Mouse (Mus musculus) midbrain, embryonic 12.5 days (tissue): Measurements from ENCODE around the gene Ndufs7. TPM values are rescaled to one million over a fixed set of nuclear protein-coding genes. Genes with fewer than 3 reads are reported as not detected.

Experiments
- ATAC-seq: fragments of 200-750 bp; cut with Nextera tagmentation; 2 replicates; pipeline ENCODE4 v1.8.0; 2017; ENCODE audit warnings: low read depth, moderate TSS enrichment, moderate library complexity; ENCODE audit not compliant: low FRiP score
- H3K27ac ChIP-seq: fragments of 300-500 bp; sonication (generic); replicated peaks from 2 replicates; pipeline ENCODE4 v1.5.1; 2016; ENCODE audit warnings: mild to moderate bottlenecking
- H3K27me3 ChIP-seq: fragments of 300-500 bp; sonication (generic); 2 replicates; pipeline ENCODE4 v1.6.1; 2016; ENCODE audit warnings: mild to moderate bottlenecking
- H3K36me3 ChIP-seq: fragments of 300-500 bp; sonication (generic); 2 replicates; pipeline ENCODE4 v1.6.1; 2016
- H3K4me1 ChIP-seq: fragments of 300-500 bp; sonication (generic); 2 replicates; pipeline ENCODE4 v1.6.1; 2016
- H3K4me2 ChIP-seq: fragments of 300-500 bp; sonication (generic); replicated peaks from 2 replicates; pipeline ENCODE4 v1.6.1; 2016; ENCODE audit warnings: mild to moderate bottlenecking, moderate library complexity
- H3K4me3 ChIP-seq: fragments of 300-500 bp; sonication (generic); 2 replicates; pipeline ENCODE4 v1.5.1; 2016; ENCODE audit warnings: mild to moderate bottlenecking
- H3K9ac ChIP-seq: fragments of 300-500 bp; sonication (generic); replicated peaks from 2 replicates; pipeline ENCODE4 v1.6.1; 2016; ENCODE audit warnings: mild to moderate bottlenecking, moderate library complexity
- H3K9me3 ChIP-seq: fragments of 300-500 bp; sonication (generic); 2 replicates; pipeline ENCODE4 v1.6.1; 2016; ENCODE audit warnings: mild to moderate bottlenecking
- WGBS: fragments of 180-500 bp; shearing (Covaris S2); methylation state at CpG from one replicate; pipeline ENCODE4 v1.1.7; 2016; 5-methylcytosine and 5-hydroxymethylcytosine counted together
- polyA plus RNA-seq: library from polyadenylated mRNA; unstranded; fragments of >200 nt; fragmentation: Nextera tagmentation; extraction: Ambion mirVana; gene quantifications from 2 replicates; pipeline ENCODE4 v1.2.1, GENCODE M21; 2016

Gene Ndufs7
- polyA plus RNA-seq, 1 experiment from 2014 or later = 205 TPM

DNA sequence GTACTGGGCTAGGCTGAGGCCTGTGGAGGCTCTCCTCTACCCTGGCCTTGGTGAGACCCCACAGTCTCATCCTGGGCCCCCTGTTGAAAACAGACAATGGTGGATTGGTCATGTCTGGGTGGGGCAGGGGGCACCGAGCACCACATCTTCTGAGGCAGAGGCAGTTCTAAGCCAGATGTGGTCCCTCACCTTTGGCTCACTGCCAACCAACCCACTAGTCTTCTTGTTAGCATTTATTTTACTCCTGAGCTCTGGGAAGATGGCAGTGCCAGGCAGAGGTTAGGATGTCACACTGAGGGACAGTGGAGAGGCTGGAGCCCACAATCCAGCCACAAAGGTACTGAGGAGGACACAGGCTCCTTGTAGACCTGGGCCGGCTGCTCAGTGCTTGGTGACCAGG, 9.0 kb downstream of the Ndufs7 start:
- H3K4me3 ChIP-seq = no peak overlapping the region
- H3K36me3 ChIP-seq = peaks cover 61% of the 10 kb centered on the region
- H3K9ac ChIP-seq = no peak overlapping the region
- no peak overlapping the region for H3K4me2 ChIP-seq
- WGBS = 93% methylated on average over 2 of the region's 2 CpGs
- no peak overlapping the region for H3K27ac ChIP-seq
- ATAC-seq = no peak
- H3K27me3 ChIP-seq = no peaks in the 10 kb centered on the region; the same call in 1 of the 2 replicates
- no peaks in the 10 kb centered on the region for H3K9me3 ChIP-seq
- peaks cover 39% of the 10 kb centered on the region for H3K4me1 ChIP-seq

DNA sequence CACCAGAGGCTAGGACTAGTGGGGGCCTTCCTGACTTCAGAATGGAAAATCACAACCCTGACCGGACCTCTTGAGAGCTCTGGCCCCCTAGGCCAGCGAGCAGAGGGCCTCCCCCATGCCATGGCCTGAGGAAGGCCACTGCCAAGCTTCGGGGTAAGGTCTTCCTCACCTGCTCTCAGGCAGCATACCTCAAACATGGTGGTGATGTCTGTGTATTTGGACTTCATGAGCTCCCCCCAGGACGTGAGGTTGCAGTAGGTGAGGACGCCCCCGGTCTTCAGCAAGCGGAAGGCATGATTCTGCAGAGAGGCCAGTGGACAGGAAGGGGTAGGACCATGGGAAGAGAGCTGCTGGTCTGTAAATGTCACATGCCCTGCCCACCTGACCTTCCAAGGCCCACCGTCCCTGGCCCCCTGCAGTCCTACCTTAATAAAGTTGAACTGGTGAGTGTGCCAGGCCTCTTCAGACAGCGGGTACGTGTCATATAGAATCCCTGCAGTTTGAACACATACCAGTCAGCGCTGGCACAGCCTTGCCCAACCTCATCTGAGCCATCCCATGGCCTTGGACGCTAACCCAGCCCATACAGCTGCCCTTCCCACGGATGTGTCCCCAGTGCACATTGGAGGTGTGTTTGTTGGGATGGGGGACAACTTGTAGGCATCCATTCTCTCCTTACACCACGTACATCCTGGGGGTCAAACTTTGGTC, 10.0 kb downstream of the Ndufs7 start:
- ATAC-seq = no peak
- H3K27ac ChIP-seq = no peak overlapping the region
- peak overlapping the region; percentile 8; the same call in 1 of the 2 replicates for H3K9ac ChIP-seq
- H3K27me3 ChIP-seq = no peaks in the 10 kb centered on the region; the same call in 1 of the 2 replicates
- peaks cover 39% of the 10 kb centered on the region for H3K4me1 ChIP-seq
- H3K36me3 ChIP-seq = peaks cover 52% of the 10 kb centered on the region
- 92% methylated on average over 14 of the region's 14 CpGs for WGBS
- H3K4me3 ChIP-seq = peak overlapping the region; percentile 44; the same call in 1 of the 2 replicates
- peak overlapping the region; percentile 84; the same call in 1 of the 2 replicates for H3K4me2 ChIP-seq
- H3K9me3 ChIP-seq = no peaks in the 10 kb centered on the region

DNA sequence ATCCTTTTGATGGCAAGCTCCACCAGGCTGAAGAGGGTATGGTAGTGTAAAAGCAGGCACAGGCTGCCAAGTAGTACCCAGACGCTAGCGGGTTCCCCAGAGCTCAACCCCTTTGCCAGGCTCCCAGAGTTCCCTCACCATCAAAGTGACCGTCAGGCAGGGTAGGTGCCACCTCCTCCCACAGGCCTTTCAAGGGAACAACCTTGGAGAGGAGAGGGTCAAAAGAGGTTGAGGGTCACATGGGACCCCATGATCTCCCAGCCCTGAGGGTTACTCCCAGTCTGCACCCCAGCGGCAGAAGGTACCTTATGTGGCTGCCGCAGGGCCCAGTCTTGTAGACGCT, 10.5 kb downstream of the Ndufs7 start:
- ATAC-seq = no peak
- peak overlapping the region; percentile 91 for H3K27ac ChIP-seq
- 83% methylated on average over 6 of the region's 6 CpGs for WGBS
- H3K9me3 ChIP-seq = no peaks in the 10 kb centered on the region
- H3K4me1 ChIP-seq = peaks cover 39% of the 10 kb centered on the region
- H3K36me3 ChIP-seq = peaks cover 46% of the 10 kb centered on the region
- no peaks in the 10 kb centered on the region; the same call in 1 of the 2 replicates for H3K27me3 ChIP-seq
- peak overlapping the region; percentile 44 for H3K4me3 ChIP-seq
- peak overlapping the region; percentile 66; the same call in 1 of the 2 replicates for H3K9ac ChIP-seq
- H3K4me2 ChIP-seq = peak overlapping the region; percentile 84

DNA sequence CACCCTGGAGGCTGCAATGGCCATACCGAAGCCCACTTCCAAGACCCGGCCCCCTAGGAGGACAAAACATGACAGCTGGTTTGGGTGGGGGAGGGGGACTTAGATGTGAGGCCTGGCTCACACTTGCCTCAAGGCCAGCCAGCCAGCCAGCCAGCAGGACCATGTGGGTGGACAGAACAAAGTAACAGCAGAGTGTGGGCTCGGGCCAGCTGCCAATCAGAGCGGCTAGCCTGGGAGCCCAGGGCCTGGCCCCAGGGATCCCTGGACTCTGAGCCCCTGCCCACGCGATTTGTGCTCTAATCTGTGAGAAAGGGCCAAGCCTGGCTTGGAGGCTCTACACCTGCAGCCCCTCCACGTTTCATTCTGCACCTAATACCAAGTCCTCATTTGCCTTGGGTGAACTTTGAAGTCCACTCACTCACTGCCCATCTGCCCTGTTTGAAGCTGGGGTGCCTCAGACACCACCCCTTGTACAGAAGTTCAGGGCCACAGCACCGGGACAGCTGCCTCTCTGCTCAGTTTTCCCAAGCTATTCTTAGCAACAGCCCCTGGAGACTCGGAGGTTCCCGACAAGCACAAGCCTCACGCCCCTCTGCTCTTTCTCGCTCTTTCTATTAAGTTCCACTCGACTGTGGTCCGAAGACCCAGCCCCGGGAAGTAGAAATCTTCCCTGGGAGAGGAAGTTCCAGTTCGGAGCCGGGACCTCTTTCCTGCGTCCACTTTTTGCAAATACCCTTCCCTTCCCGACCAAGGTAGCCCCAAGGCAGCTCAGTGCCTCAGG, 11.1 kb downstream of the Ndufs7 start:
- no peaks in the 10 kb centered on the region; the same call in 1 of the 2 replicates for H3K27me3 ChIP-seq
- 2% methylated on average over 19 of the region's 19 CpGs for WGBS
- H3K27ac ChIP-seq = peak overlapping the region; percentile 91
- H3K4me1 ChIP-seq = peaks cover 39% of the 10 kb centered on the region
- H3K36me3 ChIP-seq = peaks cover 40% of the 10 kb centered on the region
- H3K9me3 ChIP-seq = no peaks in the 10 kb centered on the region
- H3K4me2 ChIP-seq = peak overlapping the region; percentile 84
- H3K4me3 ChIP-seq = peak overlapping the region; percentile 44
- peak overlapping the region; percentile 66 for H3K9ac ChIP-seq
- ATAC-seq = no peak

DNA sequence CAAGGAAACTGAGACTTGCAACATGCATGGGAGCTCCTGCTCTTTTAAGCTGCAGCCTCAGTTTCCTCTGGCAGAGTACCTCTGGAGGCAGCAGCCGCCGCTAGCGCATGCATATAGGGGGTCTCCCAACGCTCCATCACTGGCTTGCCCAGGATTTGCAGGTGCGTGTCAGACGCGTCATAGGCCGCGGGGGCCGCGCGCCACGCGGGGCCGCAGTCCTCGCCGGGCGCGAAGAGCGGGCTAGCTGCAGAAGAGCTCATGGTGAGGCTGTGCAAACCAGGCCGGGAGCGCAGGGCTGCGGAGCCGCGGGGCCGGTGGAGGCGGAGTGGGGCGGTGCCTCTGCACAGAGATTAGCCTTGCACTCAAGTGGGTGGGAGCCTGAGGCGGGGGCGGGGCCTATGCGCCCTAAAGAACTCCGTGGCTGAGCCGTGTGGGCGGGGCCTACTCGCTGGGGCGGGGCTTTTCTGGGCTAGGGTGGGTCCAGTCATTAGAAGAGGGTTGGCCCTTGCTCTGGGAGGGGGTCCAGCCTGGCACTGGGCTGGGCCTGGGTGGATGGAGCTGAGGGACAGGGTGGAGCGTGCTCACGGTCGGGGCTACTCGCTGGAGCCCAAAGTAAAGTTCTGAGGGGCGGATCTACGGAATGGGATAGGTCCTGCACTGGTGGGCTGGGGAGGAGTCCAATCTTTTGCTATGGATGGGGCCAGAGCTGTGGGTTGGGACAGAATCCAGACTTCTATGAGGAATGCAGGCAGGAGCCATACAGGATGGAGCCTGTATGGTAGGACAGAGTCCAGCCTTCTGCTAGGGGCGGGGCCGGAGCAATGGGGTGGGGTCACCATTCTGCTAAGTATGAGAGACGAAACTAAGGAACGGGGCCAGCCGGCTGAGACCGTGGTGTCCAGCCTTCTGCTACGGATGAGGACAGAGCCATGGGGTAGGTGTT, 12.0 kb downstream of the Ndufs7 start, which contains the start of the genes Gamt and Dazap1:
Gene Gamt, minus strand, starts transcription at position 371 of the 943 bp plus-strand sequence.
Gene Dazap1, plus strand, starts transcription at position 845 of the 943 bp plus-strand sequence.
- under 1% methylated on average over 46 of the region's 49 CpGs for WGBS
- Histone ChIP-seq H3K27ac (peak within 1 kb of the TSS; percentile 91), H3K36me3 (peaks cover 32% of the 10 kb centered on the region), H3K4me1 (peaks cover 42% of the 10 kb centered on the region), H3K4me3 (peak within 1 kb of the TSS; percentile 44), H3K9ac (peak within 1 kb of the TSS; percentile 66), H3K27me3 (no peaks in the 10 kb centered on the region; the same call in 1 of the 2 replicates), H3K9me3 (no peaks in the 10 kb centered on the region), H3K4me2 (peak within 1 kb of the TSS; percentile 84)
- ATAC-seq = peak; percentile 85

DNA sequence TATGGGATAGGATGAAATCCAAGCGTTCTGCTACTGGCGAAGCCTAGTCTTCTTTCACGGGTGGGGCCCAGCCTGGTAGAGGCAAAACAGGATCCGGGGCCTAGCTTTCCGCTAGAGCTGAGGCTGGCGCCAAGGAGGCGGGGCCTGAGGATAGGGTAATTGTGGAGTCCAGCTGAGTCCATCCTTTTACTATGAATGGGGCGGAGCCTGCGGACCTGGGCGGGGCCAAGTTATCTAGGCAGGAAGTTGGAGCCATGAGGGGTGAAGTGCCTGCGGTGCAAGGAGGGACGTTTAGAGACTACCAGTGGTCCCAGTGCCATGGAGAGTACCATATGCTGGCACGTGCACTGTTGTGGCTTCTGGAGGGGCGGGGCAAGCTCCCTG, 12.7 kb downstream of the Ndufs7 start:
- H3K4me2 ChIP-seq = peak overlapping the region; percentile 84
- peak overlapping the region; percentile 44 for H3K4me3 ChIP-seq
- peak overlapping the region; percentile 91 for H3K27ac ChIP-seq
- peaks cover 45% of the 10 kb centered on the region for H3K4me1 ChIP-seq
- H3K9ac ChIP-seq = peak overlapping the region; percentile 66
- peaks cover 25% of the 10 kb centered on the region for H3K36me3 ChIP-seq
- no peaks in the 10 kb centered on the region; the same call in 1 of the 2 replicates for H3K27me3 ChIP-seq
- WGBS = 0% methylated on average over 14 of the region's 14 CpGs
- H3K9me3 ChIP-seq = no peaks in the 10 kb centered on the region
- ATAC-seq = peak; percentile 36

DNA sequence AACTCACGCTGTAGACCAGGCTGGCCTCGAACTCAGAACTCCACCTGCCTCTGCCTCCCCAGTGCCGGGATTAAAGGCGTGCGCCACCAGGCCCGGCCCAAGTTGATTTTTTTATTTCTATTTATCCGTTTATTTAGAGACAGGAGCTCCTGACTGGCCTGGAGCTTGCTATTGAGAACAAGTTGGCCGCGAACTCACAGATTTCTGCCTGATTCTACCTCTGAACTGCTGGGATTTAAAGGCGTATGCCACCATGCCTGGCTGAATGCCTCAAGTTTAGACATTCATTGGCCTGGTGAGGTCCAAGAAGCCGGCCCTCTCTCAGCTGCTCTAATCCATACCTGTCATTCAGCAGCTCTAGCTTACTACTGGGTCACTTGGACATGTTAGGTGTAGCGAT, 13.2 kb downstream of the Ndufs7 start:
- Histone ChIP-seq H3K27me3 (no peaks in the 10 kb centered on the region; the same call in 1 of the 2 replicates), H3K9ac (no peak overlapping the region), H3K36me3 (peaks cover 22% of the 10 kb centered on the region), H3K9me3 (no peaks in the 10 kb centered on the region), H3K4me1 (peaks cover 51% of the 10 kb centered on the region), H3K27ac (no peak overlapping the region), H3K4me3 (no peak overlapping the region), H3K4me2 (no peak overlapping the region)
- 72% methylated on average over 12 of the region's 12 CpGs for WGBS
- ATAC-seq = no peak

DNA sequence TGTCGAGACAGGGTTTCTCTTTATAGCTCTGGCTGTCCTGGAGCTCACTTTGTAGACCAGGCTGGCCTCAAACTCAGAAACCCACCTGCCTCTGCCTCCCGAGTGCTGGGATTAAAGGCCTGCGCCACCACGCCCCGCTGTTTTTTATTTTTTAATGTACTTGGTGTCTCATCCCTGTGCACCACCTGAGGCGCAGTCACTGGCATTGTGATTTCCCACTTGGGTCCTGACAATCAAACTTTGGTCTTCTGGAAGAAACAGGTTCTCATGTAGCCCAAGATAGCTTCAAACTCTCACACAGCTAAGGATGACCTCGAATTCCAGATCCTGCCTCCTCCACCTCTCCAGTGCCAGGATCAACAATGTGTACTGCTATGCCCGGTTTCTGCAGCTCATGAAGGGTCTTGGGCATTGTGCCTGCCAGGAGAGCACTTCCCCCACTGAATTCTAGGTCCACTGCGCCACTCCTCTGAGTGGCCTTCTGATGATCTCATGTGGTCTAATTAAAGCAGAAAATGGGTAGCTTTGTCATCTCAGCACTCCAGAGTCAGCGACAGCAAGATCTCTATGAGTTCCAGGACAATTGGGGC, 13.9 kb downstream of the Ndufs7 start:
- WGBS = 96% methylated on average over 10 of the region's 10 CpGs
- Histone ChIP-seq H3K9me3 (no peaks in the 10 kb centered on the region), H3K27me3 (no peaks in the 10 kb centered on the region; the same call in 1 of the 2 replicates), H3K4me3 (no peak overlapping the region), H3K9ac (no peak overlapping the region), H3K4me1 (peaks cover 58% of the 10 kb centered on the region), H3K36me3 (peaks cover 25% of the 10 kb centered on the region), H3K27ac (no peak overlapping the region), H3K4me2 (no peak overlapping the region)
- ATAC-seq = no peak

DNA sequence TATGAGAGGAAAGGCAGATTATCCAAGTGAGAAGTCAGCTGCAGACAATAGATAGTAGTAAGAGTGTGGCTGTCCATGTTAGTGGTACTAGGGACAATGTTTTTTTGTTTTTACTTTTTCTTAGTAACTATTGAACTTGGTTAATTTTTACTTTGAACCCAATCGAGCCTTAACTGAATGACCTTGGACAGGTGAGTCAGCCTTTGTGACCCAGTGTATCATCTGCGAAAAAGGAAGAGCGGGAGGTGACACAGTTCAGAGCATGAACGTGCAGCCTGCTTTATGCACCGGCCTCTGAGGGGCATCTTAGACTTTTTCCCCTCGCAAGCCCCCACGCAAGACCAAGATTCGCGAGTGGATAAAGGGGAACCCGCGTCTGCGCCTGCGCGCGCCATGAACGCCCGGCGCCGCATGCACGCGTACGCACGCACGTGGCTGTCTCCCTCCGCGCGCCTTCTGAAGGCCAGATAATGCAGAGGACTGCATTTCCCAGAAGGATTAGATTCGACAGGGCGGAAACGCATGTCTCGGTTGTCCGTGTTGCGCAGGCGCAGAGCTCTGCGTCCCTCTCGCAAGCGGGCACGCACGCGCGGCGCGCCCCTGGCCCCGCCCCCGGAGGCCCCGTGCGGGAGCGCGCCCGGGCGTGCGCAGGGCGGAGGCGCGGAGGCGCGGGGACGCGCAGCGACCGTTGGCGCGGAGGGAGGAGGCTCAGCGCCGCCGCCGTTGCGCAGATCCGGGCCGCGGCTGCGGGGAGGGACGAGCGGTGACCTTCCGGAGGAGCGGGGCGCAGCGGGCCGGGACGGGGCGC, 15.6 kb downstream of the Ndufs7 start:
- Histone ChIP-seq H3K27me3 (no peaks in the 10 kb centered on the region), H3K4me1 (peaks cover 62% of the 10 kb centered on the region)
- WGBS = 2% methylated on average over 81 of the region's 81 CpGs

DNA sequence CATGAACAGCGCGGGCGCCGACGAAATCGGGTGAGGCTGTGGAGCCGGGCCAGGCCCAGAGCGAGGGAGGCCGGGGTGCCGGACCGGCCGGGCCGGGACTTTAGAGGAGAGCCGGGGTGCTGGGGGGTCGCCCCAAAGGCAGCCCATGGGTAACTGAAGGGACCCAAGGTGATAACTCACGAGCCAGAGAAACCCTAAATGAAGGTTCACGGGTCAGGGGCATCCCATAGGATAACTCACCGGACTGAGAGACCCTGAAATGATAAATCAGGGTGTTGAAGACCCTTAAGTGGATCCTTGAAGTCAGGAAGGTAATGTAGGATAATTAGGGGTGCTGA, 16.2 kb downstream of the Ndufs7 start:
- 2% methylated on average over 18 of the region's 18 CpGs for WGBS
- peaks cover 60% of the 10 kb centered on the region for H3K4me1 ChIP-seq
- peaks cover 18% of the 10 kb centered on the region for H3K36me3 ChIP-seq
- H3K27me3 ChIP-seq = no peaks in the 10 kb centered on the region
- H3K4me3 ChIP-seq = peak overlapping the region; percentile 94
- peak overlapping the region; percentile 68 for H3K4me2 ChIP-seq
- no peaks in the 10 kb centered on the region for H3K9me3 ChIP-seq
- ATAC-seq = peak; percentile 25; the same call in 1 of the 2 replicates
- peak overlapping the region; percentile 99 for H3K9ac ChIP-seq
- H3K27ac ChIP-seq = peak overlapping the region; percentile 72

More for the DNA sequence above, 15.6 kb downstream of the Ndufs7 start:
- peaks cover 14% of the 10 kb centered on the region for H3K36me3 ChIP-seq
- H3K4me3 ChIP-seq = peak overlapping the region; percentile 94
- peak overlapping the region; percentile 99 for H3K9ac ChIP-seq
- no peaks in the 10 kb centered on the region for H3K9me3 ChIP-seq
- H3K4me2 ChIP-seq = peak overlapping the region; percentile 68
- ATAC-seq = peak; percentile 66
- peak overlapping the region; percentile 72 for H3K27ac ChIP-seq
